Mouse (Mus musculus) right cerebral cortex, postnatal 36 days (tissue): ENCODE measurements at regions not wholly inside any gene's neighbourhood (a gene's known extent, or its start where the extent isn't known, plus 50 kb on each side); places are given as distances from the start of the nearest gene placed in this dataset.
"Not testable (repeated sequence)": the region's sequence is repeated elsewhere in the genome, so short reads cannot be mapped to it uniquely, and the experiment has no call there.

ENCODE experiments used
- DNase-seq, 2 experiments: peaks; one replicate each; pipeline ENCODE4 v3.0.0; 2022; ENCODE audit warnings: low spot score in 2 of 2, mixed read lengths in 1 of 2

DNA sequence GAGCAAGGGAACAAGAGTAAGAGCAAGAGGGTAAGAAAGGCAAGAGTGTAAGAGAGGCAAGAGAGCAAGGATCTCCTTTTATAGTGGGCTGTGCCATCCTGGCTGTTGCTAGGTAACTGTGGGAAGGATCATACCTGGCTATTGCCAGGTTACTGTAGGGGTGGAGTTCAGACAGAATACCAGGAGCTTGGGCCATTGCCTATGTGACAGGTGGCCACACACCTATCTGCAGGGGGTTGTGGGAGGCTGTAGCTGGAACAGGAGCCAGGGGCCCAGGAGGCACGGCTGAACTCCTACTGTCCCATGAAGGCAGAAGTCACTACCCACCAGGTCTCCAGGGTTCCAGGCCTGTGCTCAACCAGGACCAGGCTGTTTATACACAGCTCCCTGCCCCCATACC is 1149.0 kb downstream of the 9330182O14Rik start:
- DNase-seq, result no peak

DNA sequence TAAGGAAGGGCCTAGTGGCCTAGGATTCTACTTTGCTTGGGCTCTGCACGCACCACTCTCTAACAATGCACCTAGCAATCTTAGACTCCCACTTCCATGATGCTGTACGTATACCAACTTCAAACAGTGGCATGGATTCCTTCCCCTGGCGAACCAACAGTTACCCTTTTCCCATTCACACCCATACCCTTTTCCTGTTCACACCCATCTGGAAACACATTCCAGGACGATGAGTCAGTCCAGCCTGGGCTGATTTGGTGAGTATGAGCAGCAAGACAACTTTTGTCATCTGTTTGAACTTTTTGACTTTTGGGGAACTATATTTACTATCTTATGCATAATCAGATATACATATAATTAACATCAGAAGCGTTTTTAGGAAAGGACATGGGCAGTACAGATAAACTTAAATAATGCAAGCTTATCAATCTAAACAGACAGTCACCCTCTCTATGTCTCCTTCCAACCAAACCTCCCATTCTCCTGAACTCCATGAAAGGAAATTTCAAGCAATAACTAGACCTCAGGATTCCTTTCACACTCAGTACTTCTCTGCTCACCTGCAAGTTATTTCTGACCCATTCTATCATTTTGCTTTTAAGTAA is 1152.7 kb downstream of the 9330182O14Rik start:
- DNase-seq, result no peak

DNA sequence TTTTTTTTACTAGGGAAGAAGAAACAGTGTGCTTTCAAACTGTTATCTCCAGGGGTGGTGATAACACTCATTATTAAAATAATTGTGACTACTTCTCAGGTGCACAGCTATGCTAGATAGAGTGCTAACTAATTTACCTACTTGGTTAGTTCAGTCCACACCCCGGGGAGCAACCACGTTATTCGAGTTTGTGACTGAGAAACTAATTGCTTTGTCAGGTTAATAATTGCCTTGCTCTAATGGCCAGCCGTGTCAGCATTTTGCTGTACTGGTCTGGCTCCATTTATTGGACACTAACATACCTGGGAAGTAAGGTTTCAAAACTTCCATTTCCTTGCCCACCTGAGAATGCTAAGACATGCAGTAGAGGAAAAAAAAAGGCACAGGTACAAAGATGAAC is 1163.3 kb downstream of the 9330182O14Rik start:
- no peak for DNase-seq

DNA sequence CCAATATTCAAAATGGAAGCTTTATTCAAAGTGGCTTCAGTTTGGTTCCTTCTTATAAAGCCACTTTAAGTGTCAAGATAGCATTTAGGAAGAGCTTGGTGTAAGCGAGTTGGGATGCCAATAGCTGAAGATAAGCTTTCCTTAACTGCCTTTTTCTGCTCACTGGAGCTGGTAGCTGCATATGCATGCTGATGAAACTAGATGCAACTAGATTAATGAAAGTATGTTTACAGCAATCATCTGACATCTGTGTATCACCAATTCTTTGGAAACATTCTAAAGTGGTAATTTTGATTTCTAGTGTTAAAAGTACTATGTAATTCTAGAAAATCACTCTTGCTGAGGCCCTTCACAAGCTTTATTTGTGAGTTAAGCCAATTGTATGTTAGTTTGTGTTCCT is 1172.5 kb downstream of the 9330182O14Rik start:
- DNase-seq, result no peak

DNA sequence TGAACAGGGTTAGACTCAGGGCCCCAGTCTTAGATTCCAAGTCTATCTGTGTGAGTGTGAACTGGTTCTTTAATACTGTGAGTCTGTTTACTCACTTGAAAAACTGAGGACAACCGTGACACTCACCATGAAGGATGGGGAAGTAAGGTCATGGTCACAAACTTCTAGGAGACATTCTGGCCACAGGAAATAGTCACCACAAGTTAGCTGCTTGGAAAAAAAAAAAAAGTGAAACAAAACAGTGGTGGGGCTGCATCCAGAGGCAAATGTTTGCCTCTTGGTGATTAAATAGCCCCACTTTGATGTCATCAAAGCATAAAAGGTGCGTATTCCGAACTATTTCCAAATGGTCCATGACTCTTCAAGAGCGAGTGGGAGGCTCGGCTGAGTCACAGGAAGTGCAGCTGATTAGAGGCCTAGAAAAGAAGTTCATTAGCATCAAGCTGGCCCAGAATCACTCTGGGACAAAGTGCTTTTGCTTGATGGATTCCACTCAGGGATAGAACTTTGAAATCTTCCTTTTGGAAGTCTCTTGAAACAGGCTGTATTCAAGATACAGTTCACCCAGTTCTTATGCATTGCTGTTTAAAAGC is 1177.7 kb downstream of the 9330182O14Rik start:
- peak; percentile 11 to 28 for DNase-seq

DNA sequence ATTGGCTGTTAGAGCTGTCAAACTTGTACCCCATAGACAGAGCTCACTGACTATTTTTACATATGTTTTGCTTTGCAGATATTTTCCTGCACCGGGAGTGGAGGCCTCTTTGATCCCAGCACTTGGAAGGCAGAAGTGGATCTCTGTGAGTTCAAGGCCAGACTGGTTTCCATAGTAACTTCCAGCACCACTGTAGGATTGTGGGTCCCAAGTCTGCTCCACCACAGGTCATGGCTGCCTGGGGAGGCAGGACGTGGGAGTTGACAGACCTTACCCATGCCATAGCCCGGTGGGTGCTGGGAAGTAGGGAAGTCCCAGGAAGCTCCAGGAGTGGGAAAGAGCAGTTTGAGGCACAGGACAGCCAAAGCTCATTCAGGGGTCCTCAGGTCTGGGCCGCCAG is 1180.8 kb downstream of the 9330182O14Rik start:
- DNase-seq, result no peak

DNA sequence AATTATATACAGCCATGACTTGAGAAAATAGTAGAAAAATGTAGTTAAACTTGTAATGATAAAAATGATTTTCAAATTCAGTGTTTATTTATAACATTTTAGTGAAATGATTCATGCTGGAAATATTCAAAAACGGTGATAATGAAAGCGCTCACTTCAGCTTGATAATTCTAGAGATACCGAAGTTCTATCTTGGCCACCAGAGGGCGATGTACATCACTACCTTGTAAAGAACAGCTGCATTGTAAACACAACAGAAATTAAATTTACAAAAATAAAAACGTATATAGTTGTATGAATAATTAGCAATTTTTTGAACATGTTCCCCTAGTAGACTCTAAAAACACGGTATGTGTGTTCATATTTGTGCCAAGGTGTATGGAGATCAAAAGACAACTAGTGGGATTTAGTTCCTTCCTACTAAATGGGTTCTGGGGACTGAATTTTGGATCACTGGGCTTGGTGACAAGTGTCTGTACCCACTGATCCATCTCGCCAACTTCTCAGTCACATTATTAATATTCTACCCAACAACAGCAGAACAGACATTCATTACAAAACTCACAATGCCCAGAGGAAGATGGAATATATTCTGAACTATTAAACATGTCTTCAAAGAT is 1191.6 kb downstream of the 9330182O14Rik start:
- peak; percentile 26 to 30 for DNase-seq

DNA sequence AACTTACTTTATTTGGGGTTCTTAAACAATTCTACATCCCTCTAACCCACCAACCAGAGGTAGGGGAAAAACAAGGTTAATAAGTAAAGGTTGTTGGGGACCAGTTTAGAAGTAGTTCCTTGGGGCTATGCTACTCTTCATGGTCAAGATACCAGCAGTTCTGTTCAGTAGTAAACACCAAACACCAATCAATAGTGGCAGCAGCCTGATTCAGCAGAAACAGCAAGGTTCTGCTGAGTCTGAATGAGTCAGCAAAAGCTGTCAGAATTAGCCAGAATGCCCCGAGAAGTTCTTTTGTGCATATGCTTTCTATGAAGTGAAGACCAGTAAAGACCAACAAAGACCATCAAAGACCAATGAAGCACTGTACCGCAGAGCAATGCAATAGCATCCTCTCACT is 1195.1 kb downstream of the 9330182O14Rik start:
- DNase-seq, result no peak

DNA sequence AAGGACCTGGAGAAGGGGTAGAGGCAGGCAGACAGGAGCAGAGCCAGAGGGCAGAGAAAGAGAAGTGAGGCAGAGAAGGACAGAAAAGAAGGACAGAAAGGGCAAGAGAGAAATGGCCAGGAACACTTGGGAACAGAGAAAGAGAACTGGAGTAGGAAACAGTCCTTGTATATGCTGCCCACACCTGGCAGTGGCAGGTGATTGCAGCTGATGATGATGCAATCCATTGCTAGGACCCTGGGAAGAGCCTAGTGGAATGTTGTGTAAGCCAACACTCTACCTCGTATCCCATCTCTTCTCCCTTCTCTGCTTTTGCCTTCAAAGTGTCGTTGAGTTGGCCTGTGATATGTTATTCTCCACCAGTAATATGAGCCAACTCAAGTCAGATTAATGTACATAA is 1195.9 kb downstream of the 9330182O14Rik start:
- DNase-seq, result no peak

DNA sequence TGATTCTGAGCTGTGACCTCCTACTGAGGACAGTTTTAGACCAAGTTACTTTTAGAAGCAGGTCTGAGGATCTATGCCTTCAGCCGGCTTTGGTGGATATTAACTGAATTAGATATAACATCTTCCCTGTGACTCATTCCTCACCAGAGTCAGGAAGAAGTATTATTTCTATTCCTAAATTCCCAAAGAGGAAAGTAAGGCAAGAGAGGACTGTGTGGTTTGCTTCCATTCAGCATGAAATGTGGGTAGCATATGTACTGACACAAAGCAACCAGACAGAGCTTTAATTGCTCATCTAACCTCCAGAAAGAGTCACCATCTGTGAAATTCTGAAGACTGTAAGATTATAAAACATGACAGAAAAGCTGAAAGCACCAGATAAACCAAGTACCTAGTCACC is 1198.3 kb downstream of the 9330182O14Rik start:
- DNase-seq, result peak in 1 of 2 experiments; percentile 12

DNA sequence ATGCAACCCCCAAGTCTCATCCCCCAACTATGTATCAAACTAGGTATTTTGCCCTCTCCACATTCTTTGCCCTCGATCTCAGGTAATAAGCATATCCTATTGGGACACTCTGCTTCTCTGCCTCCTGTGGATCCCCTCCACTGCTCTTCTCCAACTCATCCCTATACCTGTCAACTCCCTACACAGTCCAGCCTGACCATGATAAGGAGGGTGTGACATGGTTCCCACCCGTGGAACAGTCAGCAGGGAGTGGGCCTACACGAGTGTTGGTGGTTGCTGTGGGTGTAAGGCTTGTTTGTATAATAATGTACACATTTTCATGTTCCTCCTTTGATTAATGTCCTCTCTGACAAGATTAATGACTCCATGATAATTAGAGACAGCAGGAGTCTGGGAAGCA is 1199.0 kb downstream of the 9330182O14Rik start:
- DNase-seq, result no peak

DNA sequence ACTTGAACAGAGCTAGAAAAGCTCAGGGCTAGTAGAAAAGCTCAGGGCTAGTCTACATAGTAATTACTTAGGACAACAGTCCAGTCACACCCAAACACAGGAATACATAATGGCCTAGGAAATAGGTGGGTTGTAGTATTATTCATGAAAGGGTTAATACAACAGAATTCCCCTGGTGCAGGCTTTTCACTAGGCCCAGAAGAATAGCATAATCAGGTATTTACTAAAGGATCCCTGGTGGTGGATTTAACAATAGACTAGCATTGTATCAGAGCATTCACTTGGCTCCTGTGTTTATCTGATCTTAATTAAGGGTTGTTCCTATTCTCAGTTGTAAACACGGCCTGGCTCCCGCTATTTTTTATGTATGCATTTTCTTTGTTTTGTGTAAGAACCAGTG is 1206.5 kb downstream of the 9330182O14Rik start:
- not testable (repeated sequence) for DNase-seq

DNA sequence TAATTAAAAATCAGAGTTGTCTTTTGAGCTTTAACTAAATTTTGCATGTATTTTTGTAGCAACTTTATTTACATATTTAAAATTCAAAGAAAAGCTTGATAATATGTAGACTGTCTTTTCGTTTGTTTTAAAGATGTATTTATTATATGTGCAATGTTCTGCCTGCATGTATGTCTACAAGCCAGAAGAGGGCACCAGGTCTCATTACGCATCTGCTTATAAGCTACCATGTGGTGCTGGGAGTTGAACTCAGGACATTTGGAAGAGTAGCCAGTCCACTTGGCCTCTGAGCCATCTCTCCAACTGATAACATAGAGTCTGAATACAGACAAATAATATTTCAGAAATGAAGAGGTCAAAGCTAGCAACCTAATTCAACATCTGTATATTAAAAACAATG is 1211.4 kb downstream of the 9330182O14Rik start:
- DNase-seq, result no peak

DNA sequence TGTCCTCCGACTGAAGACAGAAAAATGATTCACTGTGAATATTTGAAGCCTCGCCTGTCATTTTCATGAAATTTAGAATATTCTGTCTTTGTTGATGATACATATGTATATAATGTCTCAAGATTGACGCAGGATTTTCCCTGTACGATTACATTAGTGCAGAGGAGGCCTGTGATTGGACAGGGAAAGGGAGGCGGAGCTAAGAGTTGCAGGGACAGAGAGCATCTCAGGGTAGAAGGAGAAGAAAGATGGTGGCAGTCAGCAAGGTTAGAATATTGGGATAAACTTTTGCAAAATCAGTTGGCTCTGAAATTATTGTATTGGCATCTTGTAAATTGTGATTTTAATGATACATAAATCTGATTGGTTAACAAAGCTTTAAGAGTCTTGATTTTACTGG is 1213.1 kb downstream of the 9330182O14Rik start:
- no peak for DNase-seq

DNA sequence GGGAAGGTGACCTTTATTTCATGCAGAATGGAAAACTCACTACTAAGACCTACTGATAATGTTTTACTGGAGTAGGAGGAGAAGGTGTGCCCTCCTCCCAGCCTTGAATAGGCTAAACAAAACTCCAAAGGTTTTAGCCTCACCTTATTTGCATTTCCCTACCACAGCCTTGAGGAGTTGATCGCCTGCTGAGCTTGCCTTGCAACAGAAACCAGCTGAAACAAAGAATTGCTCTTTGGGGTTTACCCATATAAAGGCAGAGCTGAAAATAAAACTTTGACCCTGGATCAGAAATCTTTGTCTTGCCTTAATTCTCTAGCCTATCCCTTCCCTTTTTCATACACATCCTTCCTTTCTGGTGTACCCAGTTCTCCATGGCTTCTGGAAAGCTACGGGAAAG is 1218.0 kb downstream of the 9330182O14Rik start:
- DNase-seq, result no peak

DNA sequence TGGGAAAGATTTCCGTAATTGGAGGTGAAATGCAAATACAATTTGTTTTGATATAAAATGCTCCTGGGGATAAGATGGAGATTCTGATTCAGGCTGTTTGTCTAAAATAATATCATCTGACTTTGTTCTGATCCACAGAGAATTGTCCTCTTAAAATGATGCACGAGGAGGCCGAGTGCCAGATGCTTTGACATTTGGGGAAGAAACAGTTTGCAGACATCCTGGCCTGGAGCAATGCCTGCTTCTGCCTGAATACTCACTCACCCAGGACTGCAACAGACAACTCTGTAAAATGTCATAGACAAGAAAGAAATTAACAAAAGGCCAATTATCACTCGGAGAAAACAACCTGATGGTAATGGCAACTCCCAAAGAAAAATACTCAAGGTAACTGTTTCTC is 1225.1 kb downstream of the 9330182O14Rik start:
- DNase-seq, result no peak

DNA sequence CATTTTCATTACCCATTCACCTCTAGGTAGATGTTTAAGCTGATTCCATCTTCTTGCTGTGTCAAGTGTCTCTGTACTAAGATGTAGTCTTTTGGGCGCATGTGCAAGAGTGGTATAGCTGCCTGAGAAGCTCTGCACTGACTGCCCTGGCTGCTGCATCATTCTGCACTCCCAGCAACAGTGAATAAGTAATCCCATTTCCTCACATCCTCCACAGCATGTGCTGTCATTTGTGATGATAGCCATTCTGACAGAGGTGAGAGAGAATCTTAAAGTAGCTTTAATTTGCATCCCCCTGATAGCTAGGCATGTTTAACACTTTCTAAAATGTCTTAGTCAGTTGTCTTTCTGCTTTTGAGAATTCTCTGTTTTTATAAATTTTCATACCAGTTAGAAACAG is 1240.5 kb downstream of the 9330182O14Rik start:
- peak; percentile 6 to 53 for DNase-seq

DNA sequence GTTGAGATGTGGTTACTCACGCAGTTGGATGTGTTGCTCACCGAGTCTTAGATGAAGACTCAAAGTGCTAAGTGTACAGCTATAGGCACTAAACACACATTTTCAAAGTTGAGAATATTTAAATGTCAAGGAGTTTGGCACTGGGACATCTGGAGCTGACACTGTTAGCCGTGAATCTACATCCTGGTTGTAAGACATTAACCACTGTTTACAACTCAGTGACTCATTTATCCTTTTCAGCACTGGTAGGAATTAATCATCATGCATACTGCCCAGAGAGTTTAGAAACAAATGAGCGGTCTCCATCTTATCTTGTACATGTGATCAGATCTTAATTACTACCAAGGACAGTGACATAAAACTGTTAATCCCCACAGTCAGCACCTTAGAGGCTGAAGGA is 1241.7 kb downstream of the 9330182O14Rik start:
- DNase-seq, result no peak

DNA sequence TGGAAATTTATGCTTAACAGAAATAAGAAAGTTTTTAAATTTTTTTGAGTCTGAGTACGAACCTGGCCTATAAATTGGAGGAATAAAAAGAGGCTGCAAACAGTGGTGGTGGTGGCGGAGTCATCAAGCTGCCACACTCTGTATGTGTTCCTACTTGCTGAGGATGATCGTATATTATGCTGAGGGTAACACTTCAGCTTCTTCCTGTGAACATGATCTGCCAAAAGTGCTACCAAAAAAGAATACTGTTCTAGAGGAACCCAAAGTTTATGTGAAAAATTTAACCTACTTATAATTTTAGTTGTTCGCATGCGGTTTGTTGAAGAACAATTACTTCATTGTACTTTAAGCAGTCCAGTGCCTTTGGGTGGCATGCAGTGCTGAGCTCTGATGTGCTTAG is 1245.5 kb downstream of the 9330182O14Rik start:
- peak; percentile 7 to 23 for DNase-seq

DNA sequence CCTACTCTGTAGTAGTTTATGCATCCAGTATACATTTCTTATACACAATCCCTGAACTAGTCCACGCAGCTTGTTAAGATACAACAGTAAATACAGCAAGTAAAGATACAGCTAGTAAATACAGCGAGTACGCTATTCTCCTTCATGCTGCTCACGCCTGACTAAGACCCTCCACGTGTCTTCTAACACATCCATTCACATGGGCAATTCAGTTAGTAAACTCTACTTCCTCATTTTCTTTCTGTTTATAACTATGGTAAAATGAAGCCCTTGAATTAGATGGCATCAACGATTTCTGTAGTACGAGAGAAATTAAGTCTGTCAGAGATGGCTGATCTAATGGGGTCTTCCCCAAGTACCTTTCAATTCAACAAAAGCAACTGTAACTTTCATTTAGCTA is 1246.3 kb downstream of the 9330182O14Rik start:
- DNase-seq, result no peak

DNA sequence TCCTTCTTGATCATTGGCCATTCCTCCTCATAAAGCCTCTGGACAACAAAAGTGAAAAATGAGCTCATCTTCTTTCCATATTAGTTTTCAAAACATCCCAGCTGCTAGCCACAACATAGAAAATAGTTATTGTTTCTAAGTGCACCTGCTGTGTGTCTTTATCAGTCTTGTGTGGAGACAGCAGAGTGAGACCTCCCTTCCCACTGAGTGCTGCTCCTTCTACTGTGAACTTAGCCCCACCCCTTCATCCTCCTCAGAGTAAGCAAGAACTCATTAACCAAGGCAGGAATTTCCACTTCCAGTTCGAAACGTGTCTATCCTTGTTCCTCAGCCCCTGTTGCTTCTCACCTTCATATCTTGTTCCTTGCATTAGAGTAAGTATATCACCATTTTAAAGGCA is 1256.5 kb downstream of the 9330182O14Rik start:
- no peak for DNase-seq
